Mouse (Mus musculus) c-Kit-positive CD71-positive TER-119-positive erythroid progenitor cells, embryonic 14.5 days (primary cell): Measurements from ENCODE around the gene Cplane1.

Experiments used
- DNase-seq: peaks from one replicate; pipeline ENCODE4 v3.0.0-alpha.2; 2013; ENCODE audit warnings: low spot score

Gene Cplane1

DNA sequence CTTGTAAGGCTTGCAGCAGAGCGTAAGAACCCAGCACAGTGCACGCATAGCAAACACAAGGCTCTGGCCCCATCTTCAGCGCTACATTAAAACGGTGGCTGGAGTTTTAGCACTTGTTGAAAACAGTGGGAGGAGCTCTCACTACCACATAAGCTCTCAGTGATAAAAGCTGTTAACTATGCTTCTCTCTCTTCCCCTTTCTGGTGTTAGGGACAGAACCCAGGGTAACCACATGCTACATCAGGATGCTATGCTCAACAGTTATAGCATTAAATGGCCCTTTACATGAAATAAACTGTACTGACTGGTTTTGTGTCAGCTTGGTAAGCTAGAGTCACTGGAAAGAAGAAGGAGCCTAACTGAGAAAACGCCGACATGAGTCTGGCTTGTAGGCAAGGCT, 125.2 kb downstream of the Cplane1 start:
- DNase-seq = no peak

DNA sequence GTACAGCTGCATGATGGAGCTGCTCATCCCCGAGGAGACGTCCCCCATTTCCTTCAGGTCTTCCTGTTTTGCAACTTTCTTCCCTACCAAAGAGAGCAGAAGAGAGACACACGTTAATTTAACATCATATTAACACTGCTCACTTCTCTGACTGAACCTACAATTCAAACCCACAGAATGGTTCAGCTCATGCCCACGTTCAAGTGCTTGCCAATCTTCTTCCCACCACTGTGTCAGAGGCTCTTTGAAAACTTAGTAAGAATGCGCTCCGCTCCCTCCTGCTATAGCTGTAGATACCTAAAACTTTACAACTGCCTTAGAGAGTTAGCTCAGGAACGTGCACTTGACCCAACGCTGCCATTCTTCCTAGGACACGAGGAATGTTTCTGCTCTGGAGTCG, 134.0 kb downstream of the Cplane1 start:
- no peak for DNase-seq

DNA sequence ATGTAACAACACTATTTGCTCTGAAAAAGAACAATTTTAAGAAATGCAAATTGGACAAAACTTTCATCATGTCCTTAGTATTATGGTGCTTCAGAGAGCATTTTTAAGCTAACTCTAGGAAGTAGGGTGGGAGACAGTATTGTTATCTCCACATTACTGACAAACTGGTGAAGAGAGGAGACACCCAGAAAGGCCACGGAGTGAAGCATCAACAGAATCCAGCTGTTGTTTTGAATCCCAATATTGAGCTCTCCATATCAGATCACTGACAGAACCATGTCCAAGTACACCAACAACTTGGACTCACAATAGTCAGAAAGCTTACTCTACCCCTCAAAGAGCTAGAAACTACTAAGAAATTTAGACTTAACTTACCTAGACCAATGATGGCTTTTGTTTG, 136.6 kb downstream of the Cplane1 start:
- no peak for DNase-seq

DNA sequence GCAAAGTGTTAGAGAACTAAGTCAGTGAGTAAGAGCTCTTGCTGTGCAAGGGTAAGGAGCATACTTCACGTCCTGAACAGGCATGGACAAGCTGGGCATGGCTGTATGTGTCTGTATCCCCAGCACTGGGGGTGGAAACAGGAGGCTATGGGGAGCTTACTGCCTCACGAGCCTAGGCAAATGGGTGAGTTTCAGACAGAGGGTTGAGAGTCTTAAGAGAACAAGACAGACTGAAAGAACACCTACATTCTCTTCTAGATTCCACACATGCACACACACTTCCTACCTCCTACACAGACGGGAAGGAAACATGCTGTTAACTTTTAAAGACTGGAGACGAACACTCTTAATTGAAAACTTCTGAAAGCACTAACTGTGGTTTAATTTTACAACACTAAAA, 148.5 kb downstream of the Cplane1 start:
- no peak for DNase-seq

DNA sequence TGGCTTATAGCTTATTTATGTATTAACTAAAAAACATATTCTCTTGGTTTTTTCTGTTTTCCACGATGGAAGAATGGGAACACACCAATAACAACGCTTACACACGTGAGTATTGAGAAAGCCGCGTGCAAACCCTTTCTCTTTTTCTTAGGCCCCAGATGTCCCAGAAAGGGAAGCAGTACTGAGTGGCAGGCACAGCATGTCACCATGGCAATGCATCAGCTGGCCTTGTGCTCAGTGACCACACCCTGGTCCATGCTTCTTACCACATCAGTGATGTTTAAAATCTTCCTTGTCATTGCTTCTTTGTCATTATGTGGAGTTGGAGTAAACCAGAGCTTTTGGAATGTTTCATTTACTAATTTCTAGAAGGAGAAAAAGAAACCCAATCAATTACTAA, 150.3 kb downstream of the Cplane1 start:
- DNase-seq = no peak
